Mouse (Mus musculus) midbrain, embryonic 11.5 days (tissue): ENCODE data around the gene Focad. TPM values are rescaled to one million over a fixed set of nuclear protein-coding genes. Genes with fewer than 3 reads are reported as not detected.
A peak's percentile ranks its signal among the peaks of the same experiment; 100 is the strongest.

Source experiments
- ATAC-seq: fragments of 200-750 bp; cut with Nextera tagmentation; 2 replicates; pipeline ENCODE4 v1.8.0; 2017; ENCODE audit warnings: moderate TSS enrichment, moderate library complexity; ENCODE audit not compliant: low FRiP score
- DNase-seq: peaks from one replicate; pipeline ENCODE4 v3.0.0; 2015; ENCODE audit warnings: low spot score; ENCODE audit errors: missing footprints
- H3K27ac ChIP-seq: fragments of 300-500 bp; sonication (generic); 2 replicates; pipeline ENCODE4 v1.5.1; 2014; ENCODE audit warnings: low read depth, low read length
- H3K27me3 ChIP-seq: fragments of 300-500 bp; sonication (generic); 2 replicates; pipeline ENCODE4 v1.6.1; 2014; ENCODE audit warnings: mild to moderate bottlenecking, low read length, moderate library complexity, mixed read lengths; ENCODE audit not compliant: control insufficient read depth, insufficient read depth
- H3K36me3 ChIP-seq: fragments of 300-500 bp; sonication (generic); 2 replicates; pipeline ENCODE4 v1.6.1; 2014; ENCODE audit warnings: mild to moderate bottlenecking, low read length, moderate library complexity, mixed read lengths; ENCODE audit not compliant: control insufficient read depth, insufficient read depth
- H3K4me1 ChIP-seq: fragments of 300-500 bp; sonication (generic); 2 replicates; pipeline ENCODE4 v1.6.1; 2014; ENCODE audit warnings: low read length; ENCODE audit not compliant: control insufficient read depth, insufficient read depth
- H3K4me2 ChIP-seq: fragments of 300-500 bp; sonication (generic); 2 replicates; pipeline ENCODE4 v1.6.1; 2014; ENCODE audit warnings: mild to moderate bottlenecking, moderate library complexity
- H3K4me3 ChIP-seq: fragments of 300-500 bp; sonication (generic); 2 replicates; pipeline ENCODE4 v1.5.1; 2014; ENCODE audit warnings: low read depth, low read length
- H3K9ac ChIP-seq: fragments of 300-500 bp; sonication (generic); 2 replicates; pipeline ENCODE4 v1.6.1; 2014; ENCODE audit warnings: low read length
- H3K9me3 ChIP-seq: fragments of 300-500 bp; sonication (generic); 2 replicates; pipeline ENCODE4 v1.6.1; 2016; ENCODE audit warnings: low read length; ENCODE audit not compliant: control insufficient read depth
- WGBS: fragments of 180-500 bp; shearing (Covaris S2); extraction: QIAGEN DNeasy Blood & Tissue Kit; methylation state at CpG from one replicate; pipeline ENCODE4 v1.1.7; 2014; 5-methylcytosine and 5-hydroxymethylcytosine counted together
- polyA plus RNA-seq: library from polyadenylated mRNA; unstranded; fragments of >200 nt; fragmentation: Nextera tagmentation; extraction: Ambion mirVana; gene quantifications from 2 replicates; pipeline ENCODE4 v1.2.1, GENCODE M21; 2014

Focad gene
- polyA plus RNA-seq, 1 experiment from 2014 or later, result 18.5 TPM

DNA sequence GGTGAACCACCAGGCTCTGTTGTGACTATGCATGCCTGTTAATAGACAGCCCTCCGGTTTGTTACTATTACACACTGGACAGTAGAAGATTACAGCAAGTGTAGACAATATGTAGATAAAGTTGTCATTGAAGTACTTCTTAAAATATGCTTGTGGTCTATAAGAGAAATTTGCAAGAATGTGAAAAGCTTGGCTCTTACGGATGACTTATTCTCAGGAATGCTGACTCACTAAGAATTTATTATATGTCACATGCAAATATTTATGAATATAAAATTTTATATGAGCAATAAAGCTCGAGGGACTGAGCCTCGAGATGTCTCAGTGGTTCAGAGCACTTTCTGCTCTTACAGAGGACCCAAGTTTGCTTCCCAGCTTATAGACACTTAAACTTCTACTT is 240.1 kb downstream of the Focad start:
- Histone ChIP-seq H3K9me3 (no peaks in the 10 kb centered on the region), H3K4me2 (no peak overlapping the region), H3K27ac (no peak overlapping the region), H3K9ac (no peak overlapping the region), H3K4me3 (no peak overlapping the region), H3K4me1 (peaks cover 2% of the 10 kb centered on the region; the same call in 1 of the 2 replicates), H3K36me3 (no peaks in the 10 kb centered on the region), H3K27me3 (no peaks in the 10 kb centered on the region)
- 89% methylated on average over 4 of the region's 4 CpGs for WGBS
- DNase-seq, result no peak
- no peak for ATAC-seq

DNA sequence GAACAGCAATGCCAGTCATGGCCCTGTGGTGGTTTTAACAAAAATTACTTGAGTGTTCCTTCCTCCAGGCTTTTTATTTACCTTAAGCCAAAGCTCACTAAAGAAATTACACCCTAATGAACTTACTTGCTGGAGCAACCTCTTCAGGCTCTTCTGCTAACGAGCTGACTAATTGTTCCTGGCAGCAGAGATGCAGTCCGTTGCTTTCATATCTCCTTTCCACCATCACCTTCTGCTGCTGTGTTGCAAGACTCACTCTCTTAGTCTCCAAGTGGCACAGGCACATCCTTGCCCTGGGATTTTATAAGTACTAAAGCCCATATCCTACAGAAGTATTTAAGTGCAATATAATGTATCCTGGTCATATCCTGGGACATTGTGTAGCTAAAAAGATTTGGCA is 242.3 kb downstream of the Focad start:
- no peak overlapping the region for H3K4me2 ChIP-seq
- no peak overlapping the region for H3K9ac ChIP-seq
- H3K27me3 ChIP-seq, result no peaks in the 10 kb centered on the region
- H3K9me3 ChIP-seq, result no peaks in the 10 kb centered on the region
- no peak overlapping the region for H3K4me3 ChIP-seq
- no peaks in the 10 kb centered on the region for H3K36me3 ChIP-seq
- H3K4me1 ChIP-seq, result peaks cover 2% of the 10 kb centered on the region; the same call in 1 of the 2 replicates
- ATAC-seq, result no peak
- 76% methylated on average over 2 of the region's 2 CpGs for WGBS
- DNase-seq, result no peak
- no peak overlapping the region for H3K27ac ChIP-seq

DNA sequence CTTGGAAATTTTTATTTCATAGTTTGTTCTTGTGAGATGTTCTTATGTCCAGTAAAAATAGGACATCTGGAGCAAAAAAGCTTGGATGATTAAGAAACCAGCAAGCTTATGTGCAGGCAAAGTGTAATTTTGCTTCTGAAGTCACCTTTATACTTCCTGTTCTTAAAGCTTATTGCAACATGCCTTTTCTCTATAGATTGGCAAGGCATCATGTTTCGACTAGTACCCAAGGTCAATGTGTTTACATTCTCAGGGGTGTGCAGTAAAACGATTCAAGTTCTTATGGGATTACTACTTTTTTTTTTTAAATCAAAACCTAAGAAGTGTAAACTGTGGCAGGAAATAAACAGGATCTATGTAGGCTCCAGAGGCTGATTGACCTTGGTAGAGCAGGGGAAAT is 242.9 kb downstream of the Focad start:
- DNase-seq (no peak), ATAC-seq (no peak)
- Histone ChIP-seq H3K27me3 (no peaks in the 10 kb centered on the region), H3K4me2 (no peak overlapping the region), H3K4me1 (peaks cover 2% of the 10 kb centered on the region; the same call in 1 of the 2 replicates), H3K9me3 (no peaks in the 10 kb centered on the region), H3K36me3 (no peaks in the 10 kb centered on the region), H3K4me3 (no peak overlapping the region), H3K27ac (no peak overlapping the region), H3K9ac (no peak overlapping the region)
- 73% methylated on average over 2 of the region's 2 CpGs for WGBS

DNA sequence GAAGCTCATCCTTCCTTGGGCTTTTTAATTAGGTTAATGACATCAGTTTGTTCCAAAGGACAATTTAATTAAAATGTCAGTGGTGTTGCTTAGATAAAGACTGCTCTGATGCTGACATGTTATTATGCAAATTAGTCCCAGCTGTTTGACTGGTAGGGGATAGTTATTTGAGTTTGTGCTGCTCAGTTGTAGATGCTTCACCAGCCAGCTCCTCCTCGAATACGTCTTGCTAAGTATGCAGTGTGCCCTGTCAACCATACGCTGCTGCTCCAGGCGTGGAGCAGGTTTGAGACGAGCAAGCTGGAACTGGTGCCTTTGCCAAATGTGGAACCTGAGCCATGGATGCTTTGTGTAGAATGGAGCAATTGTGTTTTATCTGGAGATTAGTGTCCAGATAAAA is 243.7 kb downstream of the Focad start:
- no peaks in the 10 kb centered on the region for H3K27me3 ChIP-seq
- ATAC-seq (peak; percentile 50; the same call in 1 of the 2 replicates), DNase-seq (no peak)
- no peak overlapping the region for H3K4me2 ChIP-seq
- H3K9ac ChIP-seq, result no peak overlapping the region
- WGBS, result 58% methylated on average over 5 of the region's 5 CpGs
- H3K9me3 ChIP-seq, result no peaks in the 10 kb centered on the region
- H3K4me1 ChIP-seq, result peaks cover 2% of the 10 kb centered on the region; the same call in 1 of the 2 replicates
- no peaks in the 10 kb centered on the region for H3K36me3 ChIP-seq
- H3K4me3 ChIP-seq, result no peak overlapping the region
- no peak overlapping the region for H3K27ac ChIP-seq

DNA sequence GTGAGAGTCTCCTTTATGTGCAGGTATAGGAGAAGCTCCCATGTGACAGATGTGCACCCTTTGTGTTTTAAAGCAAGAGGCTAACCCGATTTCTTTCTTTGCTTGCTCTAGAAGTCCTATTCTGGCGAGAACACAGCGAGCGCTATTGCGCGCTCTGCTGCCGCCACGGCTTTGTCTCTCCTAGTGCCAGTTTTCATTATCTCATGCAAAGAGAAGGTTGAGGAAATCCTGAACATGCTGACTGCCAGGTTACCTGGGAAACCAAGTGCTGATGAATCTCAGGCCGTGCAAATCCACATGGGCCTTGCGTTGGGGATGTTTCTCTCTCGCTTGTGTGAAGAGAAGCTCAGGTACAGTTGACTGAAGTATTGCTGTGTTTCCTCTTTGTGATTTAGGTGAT is 250.0 kb downstream of the Focad start:
- peaks cover 2% of the 10 kb centered on the region; the same call in 1 of the 2 replicates for H3K4me1 ChIP-seq
- H3K9me3 ChIP-seq, result no peaks in the 10 kb centered on the region
- DNase-seq (no peak), ATAC-seq (peak; percentile 54; the same call in 1 of the 2 replicates)
- no peak overlapping the region for H3K4me3 ChIP-seq
- H3K36me3 ChIP-seq, result no peaks in the 10 kb centered on the region
- H3K27me3 ChIP-seq, result no peaks in the 10 kb centered on the region
- no peak overlapping the region for H3K27ac ChIP-seq
- 69% methylated on average over 11 of the region's 11 CpGs for WGBS
- no peak overlapping the region for H3K4me2 ChIP-seq
- no peak overlapping the region for H3K9ac ChIP-seq

GRCm38 (mm10) chr4:88345065-88345464 is 250.6 kb downstream of the Focad start:
- H3K4me1 ChIP-seq, result peaks cover 2% of the 10 kb centered on the region; the same call in 1 of the 2 replicates
- WGBS, result 69% methylated on average over 4 of the region's 4 CpGs
- no peak for ATAC-seq

DNA sequence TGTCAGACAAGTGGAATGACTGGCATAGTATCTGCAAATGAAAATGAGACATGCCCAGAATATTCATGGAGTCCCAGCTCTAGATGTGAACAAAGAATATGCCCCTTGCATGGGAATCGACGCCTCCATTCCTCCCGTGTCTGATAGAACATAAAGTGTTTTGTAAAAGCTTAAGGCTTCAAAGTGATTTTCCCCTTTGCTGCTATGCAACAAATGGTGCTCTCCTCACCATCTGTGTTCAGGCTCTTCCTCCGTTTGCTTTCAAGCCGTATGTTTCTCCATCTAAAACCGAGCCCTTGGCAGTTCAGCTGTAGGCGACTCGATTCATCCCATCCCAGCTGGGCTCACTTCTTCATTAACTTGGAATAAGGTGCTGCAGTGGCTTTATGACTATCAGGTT is 251.5 kb downstream of the Focad start:
- ATAC-seq, result no peak
- 79% methylated on average over 8 of the region's 8 CpGs for WGBS
- Histone ChIP-seq H3K27me3 (no peaks in the 10 kb centered on the region), H3K27ac (no peak overlapping the region), H3K36me3 (no peaks in the 10 kb centered on the region), H3K9me3 (no peaks in the 10 kb centered on the region), H3K4me1 (peaks cover 2% of the 10 kb centered on the region; the same call in 1 of the 2 replicates), H3K4me2 (no peak overlapping the region), H3K4me3 (no peak overlapping the region), H3K9ac (no peak overlapping the region)
- DNase-seq, result no peak

More at GRCm38 (mm10) chr4:88345065-88345464, 250.6 kb downstream of the Focad start:
- no peak for DNase-seq
- Histone ChIP-seq H3K36me3 (no peaks in the 10 kb centered on the region), H3K27ac (no peak overlapping the region), H3K27me3 (no peaks in the 10 kb centered on the region), H3K4me3 (no peak overlapping the region), H3K9me3 (no peaks in the 10 kb centered on the region), H3K4me2 (no peak overlapping the region), H3K9ac (no peak overlapping the region)

DNA sequence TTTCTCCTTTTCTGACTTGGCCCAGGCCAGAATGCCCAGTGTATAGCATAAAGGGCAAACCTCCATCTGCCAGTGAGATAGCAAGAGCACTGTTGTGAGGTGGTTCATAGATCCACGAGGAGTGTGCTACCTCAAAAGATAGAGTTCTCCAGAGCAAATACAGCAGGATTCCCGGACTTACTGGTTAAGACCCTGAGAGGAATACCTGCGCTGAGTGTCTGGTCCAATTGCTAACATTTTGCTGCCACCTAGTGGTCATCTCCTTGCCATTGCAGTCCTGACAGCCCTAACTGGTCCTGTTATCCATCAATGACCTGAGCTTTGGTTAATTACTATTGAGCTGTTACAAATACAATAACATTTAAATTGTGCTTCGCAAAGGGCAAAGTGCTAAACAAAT is 256.5 kb downstream of the Focad start:
- Histone ChIP-seq H3K4me2 (no peak overlapping the region), H3K27ac (no peak overlapping the region), H3K27me3 (no peaks in the 10 kb centered on the region), H3K36me3 (no peaks in the 10 kb centered on the region), H3K9me3 (no peaks in the 10 kb centered on the region), H3K4me1 (peaks cover 5% of the 10 kb centered on the region; the same call in 1 of the 2 replicates), H3K4me3 (no peak overlapping the region), H3K9ac (no peak overlapping the region)
- WGBS, result 4% methylated on average over 4 of the region's 4 CpGs
- ATAC-seq (peak; percentile 77), DNase-seq (peak; percentile 96)

DNA sequence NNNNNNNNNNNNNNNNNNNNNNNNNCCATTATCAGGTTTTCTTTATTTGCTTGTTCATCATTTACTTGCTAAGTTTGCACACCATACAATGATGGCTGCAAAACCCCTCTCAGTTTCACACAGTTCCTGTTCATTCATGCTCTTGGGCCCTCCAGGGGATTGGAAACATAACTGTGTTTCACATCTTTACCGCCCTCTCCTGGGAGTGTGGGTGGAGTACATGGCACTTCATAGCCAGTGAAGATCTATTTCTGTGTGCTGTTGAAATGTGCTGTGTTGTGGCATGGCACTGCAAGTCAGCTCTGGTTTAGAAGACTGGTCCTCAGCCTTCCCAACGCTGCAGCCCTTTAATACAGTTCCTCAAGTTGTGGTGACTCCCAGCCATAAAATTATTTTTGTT is 262.2 kb downstream of the Focad start:
- H3K4me3 ChIP-seq, result no peak overlapping the region
- H3K9me3 ChIP-seq, result no peaks in the 10 kb centered on the region
- DNase-seq (no peak), ATAC-seq (0 out of 2 replicates have a peak, but pooled peaks have one; percentile 33)
- H3K9ac ChIP-seq, result no peak overlapping the region
- H3K36me3 ChIP-seq, result no peaks in the 10 kb centered on the region
- H3K4me1 ChIP-seq, result peaks cover 5% of the 10 kb centered on the region; the same call in 1 of the 2 replicates
- no peak overlapping the region for H3K27ac ChIP-seq
- no peaks in the 10 kb centered on the region for H3K27me3 ChIP-seq
- WGBS, result 66% methylated on average over 2 of the region's 2 CpGs
- no peak overlapping the region for H3K4me2 ChIP-seq
